Mouse (Mus musculus) midbrain, embryonic 13.5 days (tissue): ENCODE measurements at regions not wholly inside any gene's neighbourhood (a gene's known extent, or its start where the extent isn't known, plus 50 kb on each side); places are given as distances from the start of the nearest gene placed in this dataset.

Source experiments
- ATAC-seq: fragments of 200-750 bp; cut with Nextera tagmentation; 2 replicates; pipeline ENCODE4 v1.8.0; 2017; ENCODE audit warnings: mild to moderate bottlenecking, moderate TSS enrichment, moderate library complexity
- H3K27ac ChIP-seq: fragments of 300-500 bp; sonication (generic); 2 replicates; pipeline ENCODE4 v1.5.1; 2015; ENCODE audit warnings: inconsistent platforms, mild to moderate bottlenecking, moderate library complexity
- H3K27me3 ChIP-seq: fragments of 300-500 bp; sonication (generic); 2 replicates; pipeline ENCODE4 v1.6.1; 2015; ENCODE audit warnings: mild to moderate bottlenecking, inconsistent platforms
- H3K36me3 ChIP-seq: fragments of 300-500 bp; sonication (generic); 2 replicates; pipeline ENCODE4 v1.6.1; 2015; ENCODE audit warnings: mild to moderate bottlenecking, inconsistent platforms
- H3K4me1 ChIP-seq: fragments of 300-500 bp; sonication (generic); replicated peaks from 2 replicates; pipeline ENCODE4 v1.6.1; 2015; ENCODE audit warnings: inconsistent platforms
- H3K4me2 ChIP-seq: fragments of 300-500 bp; sonication (generic); replicated peaks from 2 replicates; pipeline ENCODE4 v1.6.1; 2015; ENCODE audit warnings: moderate library complexity, mild to moderate bottlenecking, inconsistent platforms
- H3K4me3 ChIP-seq: fragments of 300-500 bp; sonication (generic); replicated peaks from 2 replicates; pipeline ENCODE4 v1.5.1; 2015; ENCODE audit warnings: mild to moderate bottlenecking, inconsistent platforms
- H3K9ac ChIP-seq: fragments of 300-500 bp; sonication (generic); replicated peaks from 2 replicates; pipeline ENCODE4 v1.6.1; 2015; ENCODE audit warnings: mild to moderate bottlenecking, inconsistent platforms
- H3K9me3 ChIP-seq: fragments of 300-500 bp; sonication (generic); 2 replicates; pipeline ENCODE4 v1.6.1; 2016; ENCODE audit warnings: mild to moderate bottlenecking, inconsistent platforms
- WGBS: fragments of 180-500 bp; shearing (Covaris S2); methylation state at CpG from one replicate; pipeline ENCODE4 v1.1.7; 2015; 5-methylcytosine and 5-hydroxymethylcytosine counted together

- H3K27ac ChIP-seq: no peak overlapping the region
- no peak for ATAC-seq
- H3K9ac ChIP-seq: no peak overlapping the region
- no peaks in the 10 kb centered on the region for H3K27me3 ChIP-seq
- H3K4me2 ChIP-seq: no peak overlapping the region
- H3K36me3 ChIP-seq: no peaks in the 10 kb centered on the region
- no peaks in the 10 kb centered on the region for H3K4me1 ChIP-seq
- 72% methylated on average over 14 of the region's 14 CpGs for WGBS
- H3K4me3 ChIP-seq: no peak overlapping the region
- no peaks in the 10 kb centered on the region for H3K9me3 ChIP-seq
Observed at GRCm38 (mm10) chr9:69575386-69575785, 122.0 kb downstream of the Anxa2 start.

GRCm38 (mm10) chr9:69568631-69569230, 115.3 kb downstream of the Anxa2 start:
- Histone ChIP-seq H3K4me2 (no peak overlapping the region), H3K4me1 (no peaks in the 10 kb centered on the region), H3K9ac (no peak overlapping the region), H3K27me3 (no peaks in the 10 kb centered on the region), H3K9me3 (no peaks in the 10 kb centered on the region), H3K36me3 (no peaks in the 10 kb centered on the region), H3K4me3 (no peak overlapping the region), H3K27ac (no peak overlapping the region)
- WGBS: 74% methylated on average over 13 of the region's 13 CpGs
- no peak for ATAC-seq

- H3K9me3 ChIP-seq: no peaks in the 10 kb centered on the region
- ATAC-seq: no peak
- no peaks in the 10 kb centered on the region for H3K36me3 ChIP-seq
- H3K4me3 ChIP-seq: no peak overlapping the region
- no peaks in the 10 kb centered on the region for H3K27me3 ChIP-seq
- no peak overlapping the region for H3K4me2 ChIP-seq
- no peak overlapping the region for H3K27ac ChIP-seq
- H3K9ac ChIP-seq: no peak overlapping the region
- WGBS: 80% methylated on average over 3 of the region's 3 CpGs
- H3K4me1 ChIP-seq: no peaks in the 10 kb centered on the region
Observed at GRCm38 (mm10) chr9:69568222-69568621, 114.8 kb downstream of the Anxa2 start.

- H3K4me1 ChIP-seq: no peaks in the 10 kb centered on the region
- no peak for ATAC-seq
- H3K9me3 ChIP-seq: no peaks in the 10 kb centered on the region
- no peaks in the 10 kb centered on the region for H3K27me3 ChIP-seq
- no peak overlapping the region for H3K4me2 ChIP-seq
- H3K36me3 ChIP-seq: no peaks in the 10 kb centered on the region
- no peak overlapping the region for H3K4me3 ChIP-seq
- no peak overlapping the region for H3K27ac ChIP-seq
- WGBS: 87% methylated on average over 6 of the region's 6 CpGs
- no peak overlapping the region for H3K9ac ChIP-seq
Observed at GRCm38 (mm10) chr9:69566996-69567395, 113.6 kb downstream of the Anxa2 start.

GRCm38 (mm10) chr9:69543241-69543640, 89.8 kb downstream of the Anxa2 start:
- Histone ChIP-seq H3K4me1 (peaks cover 7% of the 10 kb centered on the region; the same call in 1 of the 2 replicates), H3K27ac (no peak overlapping the region), H3K9ac (no peak overlapping the region), H3K27me3 (no peaks in the 10 kb centered on the region), H3K9me3 (no peaks in the 10 kb centered on the region), H3K4me2 (no peak overlapping the region), H3K4me3 (no peak overlapping the region), H3K36me3 (no peaks in the 10 kb centered on the region)
- 82% methylated on average over 5 of the region's 5 CpGs for WGBS
- ATAC-seq: no peak
